ENCODE assay signal across 8 mouse cellular contexts in genomic region chr10:80756509-80756908, GRCm38 (mm10). TPM values are rescaled to one million over a fixed set of nuclear protein-coding genes. Genes with fewer than 3 reads are reported as not detected.
DNase-seq lines count a peak whose midpoint lies in the region; ATAC-seq lines count a peak whose summit lies in the region.

No protein-coding gene starts in this region.

- H3K4me2 ChIP-seq in kidney, embryonic 16.5 days (replicated peaks; ENCODE audit: low read depth, low read length): peak overlapping the region; percentile 92
- peak overlapping the region; percentile 65 for H3K4me2 ChIP-seq in hindbrain, embryonic 16.5 days (ENCODE audit: low read length)
- peak overlapping the region; percentile 89 for H3K4me2 ChIP-seq in midbrain, embryonic 15.5 days

- no peak overlapping the region for H3K27ac ChIP-seq in kidney, embryonic 16.5 days (ENCODE audit: low read length)
- H3K27ac ChIP-seq in embryonic facial prominence, embryonic 10.5 days (replicated peaks): peak overlapping the region; percentile 99; the same call in 1 of the 2 replicates
- no peak overlapping the region for H3K27ac ChIP-seq in hindbrain, embryonic 16.5 days (ENCODE audit: low read depth, low read length)
- H3K27ac ChIP-seq in midbrain, embryonic 15.5 days: no peak overlapping the region

- peaks cover 44% of the 10 kb centered on the region for H3K4me1 ChIP-seq in kidney, embryonic 16.5 days (ENCODE audit: insufficient read depth, low read length)
- peaks cover 69% of the 10 kb centered on the region for H3K4me1 ChIP-seq in embryonic facial prominence, embryonic 10.5 days
- H3K4me1 ChIP-seq in hindbrain, embryonic 16.5 days (ENCODE audit: control insufficient read depth, insufficient read depth, low read depth, low read length): peaks cover 39% of the 10 kb centered on the region
- peaks cover 33% of the 10 kb centered on the region for H3K4me1 ChIP-seq in midbrain, embryonic 15.5 days

- peak overlapping the region; percentile 93 for H3K4me3 ChIP-seq in kidney, embryonic 16.5 days (ENCODE audit: low read length)
- peak overlapping the region; percentile 99 for H3K4me3 ChIP-seq in embryonic facial prominence, embryonic 10.5 days
- H3K4me3 ChIP-seq in hindbrain, embryonic 16.5 days (ENCODE audit: low read length): peak overlapping the region; percentile 82
- peak overlapping the region; percentile 89 for H3K4me3 ChIP-seq in midbrain, embryonic 15.5 days

- no peak for ATAC-seq in kidney, embryonic 16.5 days (ENCODE audit: low FRiP score, low TSS enrichment)
- ATAC-seq in hindbrain, embryonic 16.5 days: no peak
- no peak for ATAC-seq in midbrain, embryonic 15.5 days (replicated peaks)

- no peaks in the 10 kb centered on the region for H3K36me3 ChIP-seq in kidney, embryonic 16.5 days (ENCODE audit: insufficient read depth, low read length)
- no peaks in the 10 kb centered on the region for H3K36me3 ChIP-seq in embryonic facial prominence, embryonic 10.5 days (replicated peaks)
- H3K36me3 ChIP-seq in hindbrain, embryonic 16.5 days (ENCODE audit: control insufficient read depth, insufficient read depth, low read length): no peaks in the 10 kb centered on the region
- H3K36me3 ChIP-seq in midbrain, embryonic 15.5 days (replicated peaks): no peaks in the 10 kb centered on the region

- no peaks in the 10 kb centered on the region for H3K27me3 ChIP-seq in kidney, embryonic 16.5 days (ENCODE audit: insufficient read depth, low read length)
- H3K27me3 ChIP-seq in embryonic facial prominence, embryonic 10.5 days (replicated peaks; ENCODE audit: low read depth, poor library complexity, severe bottlenecking): no peaks in the 10 kb centered on the region
- H3K27me3 ChIP-seq in hindbrain, embryonic 16.5 days (replicated peaks; ENCODE audit: control insufficient read depth, insufficient read depth, low read length): no peaks in the 10 kb centered on the region
- H3K27me3 ChIP-seq in midbrain, embryonic 15.5 days (replicated peaks): no peaks in the 10 kb centered on the region

- 64% methylated on average over 2 of the region's 2 CpGs for WGBS in kidney, embryonic 16.5 days
- 72% methylated on average over 2 of the region's 2 CpGs for WGBS in embryonic facial prominence, embryonic 10.5 days
- WGBS in hindbrain, embryonic 16.5 days: 60% methylated on average over 2 of the region's 2 CpGs
- 79% methylated on average over 2 of the region's 2 CpGs for WGBS in midbrain, embryonic 15.5 days

- peak overlapping the region; percentile 91 for H3K9ac ChIP-seq in kidney, embryonic 16.5 days (replicated peaks; ENCODE audit: low read length)
- no peak overlapping the region for H3K9ac ChIP-seq in hindbrain, embryonic 16.5 days (ENCODE audit: low read depth, low read length)
- peak overlapping the region; percentile 91 for H3K9ac ChIP-seq in midbrain, embryonic 15.5 days

- DNase-seq in kidney, postnatal 36 days: no peak
- DNase-seq in embryonic facial prominence, embryonic 10.5 days (ENCODE audit: low spot score): no peak
- DNase-seq in adrenal gland, postnatal 4 days (ENCODE audit: low spot score in 2 of 2): no peak
- DNase-seq in spleen, postnatal 14 days (ENCODE audit: low spot score in 2 of 2): no peak
- no peak for DNase-seq in yolk sac, embryonic 10.5 days (ENCODE audit: low spot score)

- H3K9me3 ChIP-seq in kidney, embryonic 16.5 days (ENCODE audit: low read length): no peaks in the 10 kb centered on the region
- H3K9me3 ChIP-seq in embryonic facial prominence, embryonic 10.5 days: no peaks in the 10 kb centered on the region
- no peaks in the 10 kb centered on the region for H3K9me3 ChIP-seq in hindbrain, embryonic 16.5 days (ENCODE audit: control insufficient read depth, low read length)
- H3K9me3 ChIP-seq in midbrain, embryonic 15.5 days: no peaks in the 10 kb centered on the region

RNA-seq across cellular contexts. Expression of gene Dot1l, which starts 1.5 kb away (rescaled TPM):
- 17.3 and 20.7 TPM in 2 replicates for polyA plus RNA-seq in kidney, embryonic 16.5 days (2015; fragmentation: Nextera tagmentation; extraction: Ambion mirVana)
- polyA plus RNA-seq in embryonic facial prominence, embryonic 10.5 days (2016; fragmentation: Nextera tagmentation; extraction: Ambion mirVana): 23.5 and 25.0 TPM in 2 replicates
- 13.2 and 16.9 TPM in 2 replicates for polyA plus RNA-seq in hindbrain, embryonic 16.5 days (2015; fragmentation: Nextera tagmentation; extraction: Ambion mirVana)
- 21.0 and 25.9 TPM in 2 replicates for polyA plus RNA-seq in midbrain, embryonic 15.5 days (2015; fragmentation: Nextera tagmentation; extraction: Ambion mirVana)
- total RNA-seq in adrenal gland, postnatal 4 days (2021): 10 to 100 TPM; 81.2 to 83.2 TPM

RNA-seq across cellular contexts. Expression of gene Ap3d1, which starts 14.4 kb away (rescaled TPM):
- 67.7 and 68.8 TPM in 2 replicates for polyA plus RNA-seq in kidney, embryonic 16.5 days (2015; fragmentation: Nextera tagmentation; extraction: Ambion mirVana)
- 60.5 and 61.5 TPM in 2 replicates for polyA plus RNA-seq in embryonic facial prominence, embryonic 10.5 days (2016; fragmentation: Nextera tagmentation; extraction: Ambion mirVana)
- 102 and 105 TPM in 2 replicates for polyA plus RNA-seq in hindbrain, embryonic 16.5 days (2015; fragmentation: Nextera tagmentation; extraction: Ambion mirVana)
- 117 and 122 TPM in 2 replicates for polyA plus RNA-seq in midbrain, embryonic 15.5 days (2015; fragmentation: Nextera tagmentation; extraction: Ambion mirVana)
- 100 to 1,000 TPM in 1 of 2 experiments, 10 to 100 TPM in 1; 98.9 to 114 TPM for total RNA-seq in adrenal gland, postnatal 4 days (2021)

RNA-seq across cellular contexts. Expression of gene Sf3a2, which starts 41.5 kb away (rescaled TPM):
- 71.2 and 87.3 TPM in 2 replicates for polyA plus RNA-seq in kidney, embryonic 16.5 days (2015; fragmentation: Nextera tagmentation; extraction: Ambion mirVana)
- polyA plus RNA-seq in embryonic facial prominence, embryonic 10.5 days (2016; fragmentation: Nextera tagmentation; extraction: Ambion mirVana): 114 and 127 TPM in 2 replicates
- 44.7 and 59.9 TPM in 2 replicates for polyA plus RNA-seq in hindbrain, embryonic 16.5 days (2015; fragmentation: Nextera tagmentation; extraction: Ambion mirVana)
- polyA plus RNA-seq in midbrain, embryonic 15.5 days (2015; fragmentation: Nextera tagmentation; extraction: Ambion mirVana): 60.3 and 62.6 TPM in 2 replicates
- 10 to 100 TPM; 79.5 to 79.9 TPM for total RNA-seq in adrenal gland, postnatal 4 days (2021)

RNA-seq across cellular contexts. Expression of gene Plekhj1, which starts 41.9 kb away (rescaled TPM):
- polyA plus RNA-seq in kidney, embryonic 16.5 days (2015; fragmentation: Nextera tagmentation; extraction: Ambion mirVana): 123 and 129 TPM in 2 replicates
- 181 and 184 TPM in 2 replicates for polyA plus RNA-seq in embryonic facial prominence, embryonic 10.5 days (2016; fragmentation: Nextera tagmentation; extraction: Ambion mirVana)
- 129 and 140 TPM in 2 replicates for polyA plus RNA-seq in hindbrain, embryonic 16.5 days (2015; fragmentation: Nextera tagmentation; extraction: Ambion mirVana)
- 130 and 147 TPM in 2 replicates for polyA plus RNA-seq in midbrain, embryonic 15.5 days (2015; fragmentation: Nextera tagmentation; extraction: Ambion mirVana)
- total RNA-seq in adrenal gland, postnatal 4 days (2021): 100 to 1,000 TPM in 1 of 2 experiments, 10 to 100 TPM in 1; 93.7 to 105 TPM

RNA-seq across cellular contexts. Expression of gene Amh, which starts 48.5 kb away (rescaled TPM):
- 0.70 TPM in 1 of 2 replicates, not detected in the other for polyA plus RNA-seq in kidney, embryonic 16.5 days (2015; fragmentation: Nextera tagmentation; extraction: Ambion mirVana)
- 0.11 and 0.17 TPM in 2 replicates for polyA plus RNA-seq in embryonic facial prominence, embryonic 10.5 days (2016; fragmentation: Nextera tagmentation; extraction: Ambion mirVana)
- not detected in 2 replicates for polyA plus RNA-seq in hindbrain, embryonic 16.5 days (2015; fragmentation: Nextera tagmentation; extraction: Ambion mirVana)
- polyA plus RNA-seq in midbrain, embryonic 15.5 days (2015; fragmentation: Nextera tagmentation; extraction: Ambion mirVana): 0.10 TPM in 2 replicates
- total RNA-seq in adrenal gland, postnatal 4 days (2021): 1 to 10 TPM in 1 of 2 experiments, under 1 TPM in 1; 0.79 to 1.1 TPM
